ENCODE assay signal across 8 mouse cellular contexts in genomic region chr3:93130460-93130859, GRCm38 (mm10). TPM values are rescaled to one million over a fixed set of nuclear protein-coding genes. Genes with fewer than 3 reads are reported as not detected.
DNase-seq lines count a peak whose midpoint lies in the region; ATAC-seq and TF ChIP-seq lines count a peak whose summit lies in the region.

No protein-coding gene starts in this region.

- WGBS in liver, adult 2 months: 9% methylated on average over 3 of the region's 3 CpGs
- WGBS in liver, embryonic 11.5 days: 11% methylated on average over 3 of the region's 3 CpGs
- WGBS in forebrain, embryonic 14.5 days: 8% methylated on average over 3 of the region's 3 CpGs
- 7% methylated on average over 3 of the region's 3 CpGs for WGBS in intestine, postnatal 0 days
- WGBS in neural tube, embryonic 12.5 days: 15% methylated on average over 3 of the region's 3 CpGs

- no peak for ATAC-seq in liver, embryonic 11.5 days (replicated peaks; ENCODE audit: low FRiP score)
- ATAC-seq in forebrain, embryonic 14.5 days: peak; percentile 77; the same call in 1 of the 2 replicates
- no peak for ATAC-seq in intestine, postnatal 0 days
- ATAC-seq in neural tube, embryonic 12.5 days (ENCODE audit: low FRiP score, low read depth): peak; percentile 63; the same call in 1 of the 2 replicates

- H3K36me3 ChIP-seq in liver, adult 2 months (ENCODE audit: control insufficient read depth, insufficient read depth, low read length): no peaks in the 10 kb centered on the region
- no peaks in the 10 kb centered on the region for H3K36me3 ChIP-seq in liver, embryonic 11.5 days (ENCODE audit: control insufficient read depth, insufficient read depth, low read length)
- no peaks in the 10 kb centered on the region for H3K36me3 ChIP-seq in forebrain, embryonic 14.5 days (ENCODE audit: control insufficient read depth, insufficient read depth, low read length)
- no peaks in the 10 kb centered on the region for H3K36me3 ChIP-seq in intestine, postnatal 0 days (ENCODE audit: control insufficient read depth, insufficient read depth)
- H3K36me3 ChIP-seq in neural tube, embryonic 12.5 days: no peaks in the 10 kb centered on the region

- H3K27ac ChIP-seq in liver, adult 2 months (replicated peaks; ENCODE audit: insufficient read depth, low read depth, low read length): no peak overlapping the region
- no peak overlapping the region for H3K27ac ChIP-seq in liver, embryonic 11.5 days (ENCODE audit: low read depth, low read length)
- H3K27ac ChIP-seq in forebrain, embryonic 14.5 days (ENCODE audit: low read depth, low read length): no peak overlapping the region
- H3K27ac ChIP-seq in intestine, postnatal 0 days (ENCODE audit: low read depth, low read length): no peak overlapping the region
- H3K27ac ChIP-seq in neural tube, embryonic 12.5 days: no peak overlapping the region

- H3K4me2 ChIP-seq in liver, embryonic 11.5 days: no peak overlapping the region
- no peak overlapping the region for H3K4me2 ChIP-seq in forebrain, embryonic 14.5 days (ENCODE audit: low read length)
- no peak overlapping the region for H3K4me2 ChIP-seq in intestine, postnatal 0 days (replicated peaks; ENCODE audit: low read depth)
- H3K4me2 ChIP-seq in neural tube, embryonic 12.5 days (replicated peaks): no peak overlapping the region

- TF ChIP-seq POLR2A in liver, adult 2 months (IDR thresholded peaks at IDR 0.05; ENCODE audit: extremely low read depth, insufficient read depth, low read length): no peak

- no peak overlapping the region for H3K9ac ChIP-seq in liver, adult 2 months (ENCODE audit: low read depth, low read length)
- H3K9ac ChIP-seq in liver, embryonic 11.5 days (ENCODE audit: low read depth, low read length): no peak overlapping the region
- H3K9ac ChIP-seq in forebrain, embryonic 14.5 days (ENCODE audit: low read length): no peak overlapping the region
- no peak overlapping the region for H3K9ac ChIP-seq in intestine, postnatal 0 days (ENCODE audit: low read depth, low read length)
- H3K9ac ChIP-seq in neural tube, embryonic 12.5 days: no peak overlapping the region

- H3K79me2 ChIP-seq in liver, adult 2 months (ENCODE audit: control insufficient read depth, insufficient read depth, low read length): no peaks in the 10 kb centered on the region

- H3K9me3 ChIP-seq in liver, embryonic 11.5 days (ENCODE audit: control insufficient read depth, low read length): no peaks in the 10 kb centered on the region
- H3K9me3 ChIP-seq in forebrain, embryonic 14.5 days (replicated peaks; ENCODE audit: control insufficient read depth, low read length): no peaks in the 10 kb centered on the region
- no peaks in the 10 kb centered on the region for H3K9me3 ChIP-seq in intestine, postnatal 0 days (ENCODE audit: control insufficient read depth)
- H3K9me3 ChIP-seq in neural tube, embryonic 12.5 days: no peaks in the 10 kb centered on the region

- peak; percentile 87 for TF ChIP-seq CTCF in liver, adult 2 months (IDR thresholded peaks at IDR 0.05; ENCODE audit: low read depth, low read length)
- peak; percentile 90 for TF ChIP-seq CTCF in intestine, postnatal 0 days (IDR thresholded peaks at IDR 0.05; ENCODE audit: low read depth)

- intact Hi-C loops in left cerebral cortex, postnatal 4 days (cut with DNase I): loop anchor here (5.0 to 10.0 kb wide), 2 partner anchors 274 to 362 kb away; no protein-coding TSS in a partner anchor

- no peaks in the 10 kb centered on the region for H3K4me1 ChIP-seq in liver, adult 2 months (ENCODE audit: control insufficient read depth, insufficient read depth, low read length)
- H3K4me1 ChIP-seq in liver, embryonic 11.5 days (replicated peaks; ENCODE audit: control insufficient read depth, insufficient read depth, low read length): no peaks in the 10 kb centered on the region
- H3K4me1 ChIP-seq in forebrain, embryonic 14.5 days (ENCODE audit: control insufficient read depth, insufficient read depth, low read length): no peaks in the 10 kb centered on the region
- H3K4me1 ChIP-seq in intestine, postnatal 0 days (replicated peaks; ENCODE audit: control insufficient read depth, insufficient read depth, low read length): no peaks in the 10 kb centered on the region
- no peaks in the 10 kb centered on the region for H3K4me1 ChIP-seq in neural tube, embryonic 12.5 days

- H3K4me3 ChIP-seq in liver, adult 2 months (ENCODE audit: insufficient read depth, low read depth, low read length): no peak overlapping the region
- H3K4me3 ChIP-seq in liver, embryonic 11.5 days (ENCODE audit: low read depth, low read length): no peak overlapping the region
- H3K4me3 ChIP-seq in forebrain, embryonic 14.5 days (ENCODE audit: low read depth, low read length): no peak overlapping the region
- H3K4me3 ChIP-seq in intestine, postnatal 0 days (ENCODE audit: low read depth, low read length): no peak overlapping the region
- H3K4me3 ChIP-seq in neural tube, embryonic 12.5 days: no peak overlapping the region

- H3K27me3 ChIP-seq in liver, adult 2 months (ENCODE audit: control insufficient read depth, insufficient read depth, low read length): no peaks in the 10 kb centered on the region
- H3K27me3 ChIP-seq in liver, embryonic 11.5 days (replicated peaks; ENCODE audit: control insufficient read depth, insufficient read depth, low read length): no peaks in the 10 kb centered on the region
- H3K27me3 ChIP-seq in forebrain, embryonic 14.5 days (replicated peaks; ENCODE audit: control insufficient read depth, insufficient read depth, low read length): no peaks in the 10 kb centered on the region
- no peaks in the 10 kb centered on the region for H3K27me3 ChIP-seq in intestine, postnatal 0 days (replicated peaks; ENCODE audit: control insufficient read depth, insufficient read depth, low read length)
- no peaks in the 10 kb centered on the region for H3K27me3 ChIP-seq in neural tube, embryonic 12.5 days (replicated peaks)

- DNase-seq in liver, adult 2 months (ENCODE audit: extremely low read depth, low read depth, low spot score): peak; percentile 35
- DNase-seq in liver, embryonic 11.5 days (ENCODE audit: low spot score): no peak
- DNase-seq in cerebellum, adult 11 months: peak; percentile 9
- DNase-seq in forebrain, embryonic 14.5 days (ENCODE audit: low spot score): peak; percentile 65
- peak; percentile 41 for DNase-seq in left cerebral cortex, postnatal 4 days
- peak; percentile 34 to 42 for DNase-seq in urinary bladder, postnatal 36 days (ENCODE audit: low spot score in 2 of 2)

RNA-seq across cellular contexts. Expression of gene Crnn, which starts 14.1 kb away (rescaled TPM):
- not detected in 2 replicates for total RNA-seq in liver, adult 2 months (2014; rRNA removed)
- not detected in 2 replicates for polyA plus RNA-seq in liver, adult 2 months (2012; rRNA removed)
- polyA plus RNA-seq in liver, embryonic 11.5 days (2014; fragmentation: Nextera tagmentation; extraction: Ambion mirVana): not detected in 2 replicates
- not detected in 2 replicates for polyA plus RNA-seq in forebrain, embryonic 14.5 days (2014; fragmentation: Nextera tagmentation; extraction: Ambion mirVana)
- polyA plus RNA-seq in intestine, postnatal 0 days (2015; fragmentation: Nextera tagmentation; extraction: Ambion mirVana): not detected in 2 replicates
- total RNA-seq in left cerebral cortex, postnatal 4 days (2021): not detected
- polyA plus RNA-seq in neural tube, embryonic 12.5 days (2016; fragmentation: Nextera tagmentation; extraction: Ambion mirVana): not detected in 2 replicates

Comparison
In these comparisons a context has a peak if more than half of its experiments do, and no peak if none do; other contexts are left out.
1. ATAC-seq: peak in forebrain, embryonic 14.5 days (single experiment) and neural tube, embryonic 12.5 days (single experiment); none in liver, embryonic 11.5 days (single experiment) and intestine, postnatal 0 days (single experiment).